Mouse (Mus musculus) liver, embryonic 14.5 days (tissue): ENCODE measurements around the gene Ces2h. TPM values are rescaled to one million over a fixed set of nuclear protein-coding genes. Genes with fewer than 3 reads are reported as not detected.
A peak's percentile ranks its signal among the peaks of the same experiment; 100 is the strongest.
"Not testable (repeated sequence)": the region's sequence is repeated elsewhere in the genome, so short reads cannot be mapped to it uniquely, and the experiment has no call there.

ENCODE experiments used
- ATAC-seq: fragments of 200-750 bp; cut with Nextera tagmentation; 2 replicates; pipeline ENCODE4 v1.8.0; 2017; ENCODE audit warnings: moderate number of reproducible peaks, mild to moderate bottlenecking, moderate library complexity; ENCODE audit not compliant: insufficient read depth
- DNase-seq, 3 experiments: peaks; one replicate each; pipeline ENCODE4 v3.0.0-alpha.2; 2012 to 2013; ENCODE audit warnings: low read depth in 3 of 3, low spot score in 3 of 3
- H3K27ac ChIP-seq: fragments of 300-500 bp; sonication (generic); 2 replicates; pipeline ENCODE4 v1.5.1; 2014; ENCODE audit warnings: moderate library complexity, mild to moderate bottlenecking, control low read depth, inconsistent platforms
- H3K27me3 ChIP-seq: fragments of 300-500 bp; sonication (generic); 2 replicates; pipeline ENCODE4 v1.6.1; 2014; ENCODE audit warnings: mild to moderate bottlenecking, low read length, moderate library complexity; ENCODE audit not compliant: control insufficient read depth, insufficient read depth
- H3K36me3 ChIP-seq: fragments of 300-500 bp; sonication (generic); replicated peaks from 2 replicates; pipeline ENCODE4 v1.6.1; 2014; ENCODE audit warnings: low read depth; ENCODE audit not compliant: control insufficient read depth, insufficient read depth
- H3K4me1 ChIP-seq, 2 experiments: fragments of 200-500 bp in 1 of 2; fragments of 300-500 bp in 1 of 2; sonication (generic) in 1 of 2; replicated peaks; 2 replicates each; pipeline ENCODE4 v1.6.1; 2012 to 2014; ENCODE audit warnings: antibody characterized with exemption in 1 of 2, inconsistent platforms in 1 of 2, low read length in 1 of 2; ENCODE audit not compliant: control insufficient read depth in 2 of 2, insufficient read depth in 2 of 2
- H3K4me2 ChIP-seq: fragments of 300-500 bp; sonication (generic); 2 replicates; pipeline ENCODE4 v1.6.1; 2014; ENCODE audit warnings: low read depth, mild to moderate bottlenecking, control low read depth, moderate library complexity
- H3K4me3 ChIP-seq, 2 experiments: fragments of 200-500 bp in 1 of 2; fragments of 300-500 bp in 1 of 2; sonication (generic) in 1 of 2; 2 replicates each; pipeline ENCODE4 v1.5.1; 2012 to 2014; ENCODE audit warnings: low read depth in 2 of 2, low read length in 2 of 2, mild to moderate bottlenecking in 2 of 2, control low read depth in 1 of 2, inconsistent platforms in 1 of 2, moderate library complexity in 1 of 2; ENCODE audit not compliant: insufficient read depth in 1 of 2
- H3K9ac ChIP-seq: fragments of 300-500 bp; sonication (generic); replicated peaks from 2 replicates; pipeline ENCODE4 v1.6.1; 2014; ENCODE audit warnings: mild to moderate bottlenecking, control low read depth, moderate library complexity
- H3K9me3 ChIP-seq: fragments of 300-500 bp; sonication (generic); 2 replicates; pipeline ENCODE4 v1.6.1; 2016; ENCODE audit warnings: low read length, mixed read lengths; ENCODE audit not compliant: control insufficient read depth
- CTCF ChIP-seq: IDR thresholded peaks from 2 replicates; pipeline ENCODE4 v1.5.1; 2016; ENCODE audit warnings: antibody characterized with exemption, low read depth, control low read depth
- EP300 ChIP-seq: IDR thresholded peaks from 2 replicates; pipeline ENCODE4 v1.6.1; 2016; ENCODE audit warnings: antibody characterized with exemption, low read depth
- WGBS: fragments of 180-500 bp; shearing (Covaris S2); extraction: QIAGEN DNeasy Blood & Tissue Kit; methylation state at CpG from one replicate; pipeline ENCODE4 v1.1.7; 2014; ENCODE audit not compliant: insufficient replicate concordance; 5-methylcytosine and 5-hydroxymethylcytosine counted together
- polyA plus RNA-seq, 2 experiments: library from polyadenylated mRNA; depleted of rRNA in 1 of 2; stranded (reverse) in 1 of 2; unstranded in 1 of 2; fragments of >200 nt; fragmentation: Nextera tagmentation in 1 of 2; extraction: Ambion mirVana in 1 of 2; gene quantifications; 2 replicates each; pipeline versions ENCODE4 v1.2.1 to v1.2.3; 2012 to 2014

Ces2h gene
- polyA plus RNA-seq, 2 experiments: not detected

GRCm38 (mm10) chr8:105048371-105048854 lies 47.8 kb downstream of the Ces2h start, which contains the start of gene Ces3a:
Gene Ces3a, plus strand, starts transcription at chr8:105048601.
- Histone ChIP-seq H3K9ac (no peak within 1 kb of the TSS), H3K4me3 (no peak within 1 kb of the TSS), H3K27me3 (no peaks in the 10 kb centered on the region), H3K27ac (no peak within 1 kb of the TSS), H3K4me1 (no peaks in the 10 kb centered on the region), H3K4me2 (no peak within 1 kb of the TSS), H3K36me3 (no peaks in the 10 kb centered on the region), H3K9me3 (no peaks in the 10 kb centered on the region)
- TF ChIP-seq EP300 (no peak), CTCF (no peak)
- no peak for DNase-seq
- WGBS: 40% methylated on average over 3 of the region's 3 CpGs
- no peak for ATAC-seq

- no peak for ATAC-seq
- Histone ChIP-seq H3K9me3 (no peaks in the 10 kb centered on the region), H3K4me1 (no peaks in the 10 kb centered on the region), H3K27ac (no peak overlapping the region), H3K9ac (no peak overlapping the region), H3K27me3 (no peaks in the 10 kb centered on the region), H3K36me3 (no peaks in the 10 kb centered on the region), H3K4me2 (no peak overlapping the region), H3K4me3 (no peak overlapping the region)
- TF ChIP-seq EP300 (no peak), CTCF (no peak)
- no peak for DNase-seq
- 67% methylated on average over 4 of the region's 4 CpGs for WGBS
Measured at GRCm38 (mm10) chr8:105056211-105056610, 55.6 kb downstream of the Ces2h start.

- DNase-seq (no peak), ATAC-seq (no peak)
- no peak for TF ChIP-seq EP300
- TF ChIP-seq CTCF: no peak
- Histone ChIP-seq H3K36me3 (no peaks in the 10 kb centered on the region), H3K4me2 (no peak overlapping the region), H3K27me3 (no peaks in the 10 kb centered on the region), H3K4me1 (no peaks in the 10 kb centered on the region), H3K27ac (no peak overlapping the region), H3K9ac (no peak overlapping the region), H3K9me3 (no peaks in the 10 kb centered on the region), H3K4me3 (no peak overlapping the region)
Measured at GRCm38 (mm10) chr8:105060056-105060455, 59.4 kb downstream of the Ces2h start.

GRCm38 (mm10) chr8:105066761-105067160 lies 66.1 kb downstream of the Ces2h start:
- Histone ChIP-seq H3K9me3 (no peaks in the 10 kb centered on the region), H3K36me3 (no peaks in the 10 kb centered on the region), H3K4me3 (no peak overlapping the region), H3K4me1 (0 out of 4 replicates have a peak, but pooled peaks cover 0 to 2% of the 10 kb centered on the region in 2 experiments), H3K4me2 (no peak overlapping the region), H3K27me3 (no peaks in the 10 kb centered on the region), H3K9ac (no peak overlapping the region), H3K27ac (no peak overlapping the region)
- DNase-seq (peak in 2 of 3 experiments; percentile 7 to 12), ATAC-seq (no peak)
- WGBS: 0% methylated on average over 1 of the region's 1 CpGs
- TF ChIP-seq EP300 (no peak), CTCF (peak; percentile 74)

GRCm38 (mm10) chr8:105067905-105068304 lies 67.3 kb downstream of the Ces2h start:
- 45% methylated on average over 7 of the region's 7 CpGs for WGBS
- not testable (repeated sequence) for H3K9ac ChIP-seq, H3K36me3 ChIP-seq, H3K27me3 ChIP-seq, H3K4me2 ChIP-seq, H3K4me3 ChIP-seq, H3K27ac ChIP-seq, DNase-seq, ATAC-seq, H3K4me1 ChIP-seq, H3K9me3 ChIP-seq

- Histone ChIP-seq H3K4me1 (0 out of 4 replicates have a peak, but pooled peaks cover 0 to 2% of the 10 kb centered on the region in 2 experiments), H3K4me2 (no peak overlapping the region), H3K27ac (no peak overlapping the region), H3K27me3 (no peaks in the 10 kb centered on the region), H3K9me3 (no peaks in the 10 kb centered on the region), H3K36me3 (no peaks in the 10 kb centered on the region), H3K9ac (no peak overlapping the region), H3K4me3 (no peak overlapping the region)
- DNase-seq: no peak
- no peak for ATAC-seq
- no peak for TF ChIP-seq EP300
- TF ChIP-seq CTCF: no peak
Measured at GRCm38 (mm10) chr8:105068971-105069370, 68.3 kb downstream of the Ces2h start.

Other genes starting within 250 kb of the Ces2h start
- gene Ces2b, start 169.3 kb upstream of the Ces2h start, polyA plus RNA-seq (2012; rRNA removed): 0.10 and 0.16 TPM in 2 replicates
- gene Ces2b, start 169.3 kb upstream of the Ces2h start, polyA plus RNA-seq (2014; fragmentation: Nextera tagmentation; extraction: Ambion mirVana): 0.23 and 0.27 TPM in 2 replicates
- 0.11 and 0.18 TPM in 2 replicates for gene Ces2c, start 153.8 kb upstream of the Ces2h start, polyA plus RNA-seq (2012; rRNA removed)
- gene Ces2c, start 153.8 kb upstream of the Ces2h start, polyA plus RNA-seq (2014; fragmentation: Nextera tagmentation; extraction: Ambion mirVana): 0.06 TPM in 1 of 2 replicates, not detected in the other
- 1.5 and 2.1 TPM in 2 replicates for gene Ces2e, start 74.6 kb upstream of the Ces2h start, polyA plus RNA-seq (2012; rRNA removed)
- 1.6 and 2.2 TPM in 2 replicates for gene Ces2e, start 74.6 kb upstream of the Ces2h start, polyA plus RNA-seq (2014; fragmentation: Nextera tagmentation; extraction: Ambion mirVana)
- gene Ces2f, start 53.5 kb upstream of the Ces2h start, polyA plus RNA-seq (2012; rRNA removed): not detected in 2 replicates
- gene Ces2f, start 53.5 kb upstream of the Ces2h start, polyA plus RNA-seq (2014; fragmentation: Nextera tagmentation; extraction: Ambion mirVana): not detected in 2 replicates
- gene Ces2g, start 39.1 kb upstream of the Ces2h start, polyA plus RNA-seq (2012; rRNA removed): 21.3 and 21.5 TPM in 2 replicates
- 19.7 and 21.1 TPM in 2 replicates for gene Ces2g, start 39.1 kb upstream of the Ces2h start, polyA plus RNA-seq (2014; fragmentation: Nextera tagmentation; extraction: Ambion mirVana)
- 0.18 and 0.22 TPM in 2 replicates for gene Ces3a, start 47.7 kb downstream of the Ces2h start, polyA plus RNA-seq (2012; rRNA removed)
- 0.14 and 0.23 TPM in 2 replicates for gene Ces3a, start 47.7 kb downstream of the Ces2h start, polyA plus RNA-seq (2014; fragmentation: Nextera tagmentation; extraction: Ambion mirVana)
- not detected in 2 replicates for gene Ces3b, start 82.9 kb downstream of the Ces2h start, polyA plus RNA-seq (2012; rRNA removed)
- not detected in 2 replicates for gene Ces3b, start 82.9 kb downstream of the Ces2h start, polyA plus RNA-seq (2014; fragmentation: Nextera tagmentation; extraction: Ambion mirVana)
- gene Ces4a, start 130.9 kb downstream of the Ces2h start, polyA plus RNA-seq (2012; rRNA removed): not detected in 2 replicates
- not detected in 2 replicates for gene Ces4a, start 130.9 kb downstream of the Ces2h start, polyA plus RNA-seq (2014; fragmentation: Nextera tagmentation; extraction: Ambion mirVana)
- gene Cbfb, start 169.8 kb downstream of the Ces2h start, polyA plus RNA-seq (2012; rRNA removed): 3.6 and 5.8 TPM in 2 replicates
- 7.5 and 7.8 TPM in 2 replicates for gene Cbfb, start 169.8 kb downstream of the Ces2h start, polyA plus RNA-seq (2014; fragmentation: Nextera tagmentation; extraction: Ambion mirVana)
- 10.7 and 11.9 TPM in 2 replicates for gene D230025D16Rik, start 224.3 kb downstream of the Ces2h start, polyA plus RNA-seq (2012; rRNA removed)
- gene D230025D16Rik, start 224.3 kb downstream of the Ces2h start, polyA plus RNA-seq (2014; fragmentation: Nextera tagmentation; extraction: Ambion mirVana): 14.7 and 16.7 TPM in 2 replicates